Mouse (Mus musculus) heart, postnatal 0 days (tissue): ENCODE measurements around the gene Boc. TPM values are rescaled to one million over a fixed set of nuclear protein-coding genes. Genes with fewer than 3 reads are reported as not detected.

Experiments
- ATAC-seq: fragments of 200-750 bp; cut with Nextera tagmentation; 2 replicates; pipeline ENCODE4 v1.8.0; 2017; ENCODE audit warnings: low read depth, moderate number of reproducible peaks, moderate library complexity; ENCODE audit not compliant: insufficient read depth
- DNase-seq: peaks from one replicate; pipeline ENCODE4 v3.0.0-alpha.2; 2016; ENCODE audit warnings: low spot score
- H3K27ac ChIP-seq: fragments of 300-500 bp; sonication (generic); 2 replicates; pipeline ENCODE4 v1.5.1; 2014; ENCODE audit warnings: low read depth, mild to moderate bottlenecking
- H3K27me3 ChIP-seq: fragments of 300-500 bp; sonication (generic); 2 replicates; pipeline ENCODE4 v1.6.1; 2014; ENCODE audit warnings: low read length, mixed read lengths; ENCODE audit not compliant: control insufficient read depth, insufficient read depth
- H3K36me3 ChIP-seq: fragments of 300-500 bp; sonication (generic); replicated peaks from 2 replicates; pipeline ENCODE4 v1.6.1; 2014; ENCODE audit warnings: low read length, mixed read lengths; ENCODE audit not compliant: control insufficient read depth, insufficient read depth
- H3K4me1 ChIP-seq: fragments of 300-500 bp; sonication (generic); 2 replicates; pipeline ENCODE4 v1.6.1; 2014; ENCODE audit warnings: antibody characterized with exemption; ENCODE audit not compliant: control insufficient read depth, insufficient read depth
- H3K4me2 ChIP-seq: fragments of 300-500 bp; sonication (generic); 2 replicates; pipeline ENCODE4 v1.6.1; 2014; ENCODE audit warnings: low read depth, mild to moderate bottlenecking, low read length, moderate library complexity
- H3K4me3 ChIP-seq: fragments of 300-500 bp; sonication (generic); 2 replicates; pipeline ENCODE4 v1.5.1; 2014; ENCODE audit warnings: low read depth, low read length
- H3K9ac ChIP-seq: fragments of 300-500 bp; sonication (generic); replicated peaks from 2 replicates; pipeline ENCODE4 v1.6.1; 2014; ENCODE audit warnings: low read depth, low read length, mixed read lengths
- H3K9me3 ChIP-seq: fragments of 300-500 bp; sonication (generic); replicated peaks from 2 replicates; pipeline ENCODE4 v1.6.1; 2016; ENCODE audit warnings: low read length; ENCODE audit not compliant: control insufficient read depth
- CTCF ChIP-seq: IDR thresholded peaks from 2 replicates; pipeline ENCODE4 v1.5.1; 2016; ENCODE audit warnings: antibody characterized with exemption, control low read depth, low read depth
- EP300 ChIP-seq: IDR thresholded peaks from 2 replicates; pipeline ENCODE4 v1.6.1; 2016; ENCODE audit warnings: antibody characterized with exemption, low read depth
- WGBS: fragments of 180-500 bp; shearing (Covaris S2); extraction: QIAGEN DNeasy Blood & Tissue Kit; methylation state at CpG from one replicate; pipeline ENCODE4 v1.1.7; 2014; 5-methylcytosine and 5-hydroxymethylcytosine counted together
- polyA plus RNA-seq: library from polyadenylated mRNA; unstranded; fragments of >200 nt; fragmentation: Nextera tagmentation; extraction: Ambion mirVana; gene quantifications from 2 replicates; pipeline ENCODE4 v1.2.1, GENCODE M21; 2015
- total RNA-seq: library from RNA; depleted of rRNA; stranded (reverse); fragments of >200 nt; gene quantifications from 2 replicates; pipeline ENCODE4 v1.2.3, GENCODE M21; 2014; ENCODE audit warnings: low replicate concordance

Boc gene
- total and polyA plus RNA-seq, 2 experiments from 2014 or later = 2.6 to 9.8 TPM

DNA sequence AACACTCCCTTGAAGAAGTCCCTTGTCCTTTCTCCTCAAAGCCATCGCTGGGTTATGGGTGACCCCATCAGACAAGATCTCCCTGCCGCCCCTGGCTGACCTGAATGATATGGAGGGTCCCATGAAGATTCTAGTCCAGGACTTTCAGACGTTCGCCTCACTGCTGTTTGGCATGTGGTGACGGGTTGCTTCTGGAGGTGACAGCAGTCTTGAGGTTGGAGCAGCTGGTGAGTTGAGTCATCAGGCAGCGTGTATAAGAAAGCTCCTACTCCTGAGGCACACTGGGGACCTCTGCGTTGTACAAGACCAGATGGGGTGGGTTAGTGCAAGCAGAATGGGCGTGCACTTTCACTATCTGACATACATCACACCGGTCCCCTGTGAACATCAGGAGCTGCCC lies 72.1 kb downstream of the Boc start:
- ATAC-seq (no peak), DNase-seq (no peak)
- 82% methylated on average over 9 of the region's 9 CpGs for WGBS
- no peak for TF ChIP-seq EP300
- no peak for TF ChIP-seq CTCF
- no peaks in the 10 kb centered on the region for H3K4me1 ChIP-seq
- H3K9ac ChIP-seq = no peak overlapping the region
- H3K4me3 ChIP-seq = no peak overlapping the region
- no peaks in the 10 kb centered on the region for H3K27me3 ChIP-seq
- H3K36me3 ChIP-seq = peaks cover 26% of the 10 kb centered on the region
- H3K27ac ChIP-seq = no peak overlapping the region
- H3K9me3 ChIP-seq = no peaks in the 10 kb centered on the region
- H3K4me2 ChIP-seq = no peak overlapping the region

DNA sequence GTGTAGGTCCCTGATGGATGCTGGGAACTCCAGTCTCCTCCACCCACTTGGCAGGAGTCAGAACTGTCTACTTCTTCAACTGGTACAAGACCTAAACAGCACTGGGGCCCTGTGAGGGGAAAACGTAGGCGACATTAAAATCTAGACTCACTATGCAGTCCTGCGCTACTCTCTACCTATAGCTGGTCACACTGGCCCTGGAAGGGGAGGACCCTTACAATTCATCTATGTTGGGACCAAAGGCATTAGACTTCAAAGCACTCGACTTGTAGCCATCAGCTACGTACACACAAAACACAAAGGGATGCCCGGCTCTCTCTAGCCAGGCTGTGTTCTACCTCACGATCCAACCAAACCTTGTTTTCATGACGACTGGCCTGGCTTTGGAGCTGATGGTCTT lies 73.0 kb downstream of the Boc start:
- 78% methylated on average over 8 of the region's 8 CpGs for WGBS
- DNase-seq (no peak), ATAC-seq (no peak)
- Histone ChIP-seq H3K36me3 (peaks cover 26% of the 10 kb centered on the region), H3K4me1 (no peaks in the 10 kb centered on the region), H3K4me3 (no peak overlapping the region), H3K27me3 (no peaks in the 10 kb centered on the region), H3K27ac (no peak overlapping the region), H3K9ac (no peak overlapping the region), H3K9me3 (no peaks in the 10 kb centered on the region), H3K4me2 (no peak overlapping the region)
- TF ChIP-seq EP300 = no peak
- TF ChIP-seq CTCF = no peak

DNA sequence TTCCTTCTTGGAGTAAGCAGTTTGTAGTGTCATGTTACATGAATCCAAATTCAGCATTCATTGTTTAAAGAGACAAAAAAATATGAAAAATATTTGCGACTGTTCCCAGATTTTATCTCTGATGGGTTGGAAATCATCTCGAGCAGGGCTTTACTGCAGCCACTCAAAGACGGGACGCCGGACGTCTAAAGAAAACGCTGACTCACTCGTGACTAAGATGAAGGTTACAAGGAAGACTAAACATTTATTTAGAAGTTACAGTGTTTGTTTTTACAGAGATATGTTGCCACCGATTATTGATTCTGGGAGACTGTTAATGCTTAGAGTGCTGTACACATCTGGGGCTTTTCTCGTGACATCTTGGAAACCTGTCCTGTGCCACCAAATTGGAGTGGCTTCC lies 73.9 kb downstream of the Boc start:
- WGBS = 74% methylated on average over 10 of the region's 10 CpGs
- Histone ChIP-seq H3K4me2 (no peak overlapping the region), H3K4me3 (no peak overlapping the region), H3K27ac (no peak overlapping the region), H3K4me1 (no peaks in the 10 kb centered on the region), H3K9ac (no peak overlapping the region), H3K36me3 (peaks cover 18% of the 10 kb centered on the region), H3K27me3 (no peaks in the 10 kb centered on the region), H3K9me3 (no peaks in the 10 kb centered on the region)
- DNase-seq (no peak), ATAC-seq (no peak)
- TF ChIP-seq EP300 = no peak
- TF ChIP-seq CTCF = no peak

DNA sequence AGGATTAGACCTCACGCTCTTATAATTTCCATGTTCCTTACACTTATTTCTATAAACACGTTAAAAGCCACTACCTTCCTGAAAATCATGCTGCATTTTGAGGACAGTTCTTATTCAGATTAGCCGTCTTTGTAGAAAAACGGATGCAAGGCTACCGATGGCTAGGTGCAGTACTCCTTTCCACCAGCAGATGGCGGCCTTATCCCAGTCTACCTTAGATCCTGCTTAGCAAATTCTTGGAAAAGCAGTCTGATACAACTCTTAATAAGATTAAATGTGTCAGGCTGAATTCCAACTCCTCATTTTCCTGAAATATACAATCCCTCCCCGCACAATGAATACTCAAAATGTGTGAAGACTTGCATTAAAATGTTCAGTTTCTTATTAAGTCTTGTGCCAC lies 74.6 kb downstream of the Boc start:
- no peak overlapping the region for H3K4me3 ChIP-seq
- H3K4me2 ChIP-seq = no peak overlapping the region
- H3K9me3 ChIP-seq = no peaks in the 10 kb centered on the region
- H3K27me3 ChIP-seq = 0 out of 2 replicates have a peak, but pooled peaks cover 2% of the 10 kb centered on the region
- TF ChIP-seq EP300 (no peak), CTCF (peak; percentile 97)
- no peak overlapping the region for H3K27ac ChIP-seq
- ATAC-seq = no peak
- H3K4me1 ChIP-seq = no peaks in the 10 kb centered on the region
- H3K9ac ChIP-seq = no peak overlapping the region
- WGBS = 5% methylated on average over 7 of the region's 7 CpGs
- peaks cover 12% of the 10 kb centered on the region; the same call in 1 of the 2 replicates for H3K36me3 ChIP-seq
- peak; percentile 70 for DNase-seq

DNA sequence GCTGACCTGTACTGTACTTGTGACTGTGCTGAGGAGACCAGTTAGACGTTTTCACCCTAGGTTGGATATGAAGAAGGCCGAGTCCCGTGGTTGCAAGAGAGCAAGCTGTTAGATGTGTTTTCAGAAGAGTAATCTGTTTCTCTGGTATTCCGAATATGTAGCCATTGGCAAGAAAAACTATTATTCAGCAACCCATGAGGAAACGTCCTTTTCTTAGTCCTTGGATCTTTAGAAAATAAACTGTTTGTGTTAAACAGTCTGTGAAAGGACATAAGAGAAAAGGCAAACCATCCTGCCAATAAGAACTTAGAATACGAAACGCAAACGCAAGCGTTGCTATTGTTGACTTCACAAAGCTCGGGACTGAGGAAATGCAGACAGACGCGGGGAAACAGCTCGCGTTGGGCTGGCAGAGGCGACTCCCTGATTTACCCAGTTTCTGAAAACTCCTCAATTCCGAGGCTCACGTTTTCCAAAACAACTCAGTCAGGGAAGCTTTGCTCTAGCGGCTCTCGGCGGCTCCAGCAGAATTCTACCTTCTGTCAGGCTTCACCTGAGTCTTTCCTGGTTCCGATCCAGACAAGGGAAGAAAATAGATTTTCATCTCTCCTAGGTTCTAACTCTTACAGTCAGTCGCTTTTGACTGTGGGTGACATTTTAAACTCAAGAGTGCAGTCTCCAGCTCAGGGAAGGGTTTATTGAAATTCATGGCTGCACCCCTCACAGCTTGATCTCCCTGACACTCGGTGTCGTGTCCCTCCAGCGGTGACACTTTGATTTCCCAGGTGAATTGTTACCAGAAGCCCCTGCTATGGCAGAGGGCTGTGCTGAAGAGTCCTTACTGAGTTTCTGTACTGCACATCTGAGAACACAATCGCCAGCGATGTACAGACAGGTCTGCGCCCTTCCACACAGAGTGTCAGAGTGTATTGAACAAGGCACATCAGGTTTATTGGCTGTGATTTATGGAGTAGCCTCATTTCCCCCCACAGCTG lies 76.8 kb downstream of the Boc start:
- Histone ChIP-seq H3K4me3 (no peak overlapping the region), H3K36me3 (no peaks in the 10 kb centered on the region), H3K4me2 (no peak overlapping the region), H3K27ac (no peak overlapping the region; the same call in 1 of the 2 replicates), H3K9ac (no peak overlapping the region), H3K27me3 (0 out of 2 replicates have a peak, but pooled peaks cover 6% of the 10 kb centered on the region), H3K9me3 (no peaks in the 10 kb centered on the region), H3K4me1 (no peaks in the 10 kb centered on the region)
- ATAC-seq (no peak), DNase-seq (no peak)
- WGBS = 41% methylated on average over 28 of the region's 28 CpGs
- TF ChIP-seq CTCF = no peak
- no peak for TF ChIP-seq EP300
